Mouse (Mus musculus) CH12.LX (cell line): ENCODE results near the gene 4930505A04Rik.

ENCODE experiments used
- CTCF ChIP-seq, 2 experiments: IDR thresholded peaks in 1 of 2; conservative IDR thresholded peaks in 1 of 2; 2 replicates each; pipeline ENCODE4 v1.5.1; 2011 to 2012; ENCODE audit warnings: low read depth in 2 of 2, low read length in 2 of 2, improper control_type of control experiment in 1 of 2, inconsistent platforms in 1 of 2, mild to moderate bottlenecking in 1 of 2, moderate library complexity in 1 of 2
- RCOR1 ChIP-seq: conservative IDR thresholded peaks from 2 replicates; pipeline ENCODE4 v1.6.1; 2012; ENCODE audit warnings: low read depth, mild to moderate bottlenecking, inconsistent platforms, low read length, improper control_type of control experiment

- TF ChIP-seq CTCF (conservative IDR thresholded peaks at IDR 0.05 in 1 of 2, IDR thresholded peaks at IDR 0.05 in 1 of 2; ENCODE audit: low read depth in 2 of 2, low read length in 2 of 2) (no peak), RCOR1 (no peak)
Measured at GRCm38 (mm10) chr11:30483286-30483685, 11.7 kb upstream of the 4930505A04Rik start.
